Mouse (Mus musculus) brain, adult 2 months (tissue): ENCODE measurements at regions not wholly inside any gene's neighbourhood (a gene's known extent, or its start where the extent isn't known, plus 50 kb on each side); places are given as distances from the start of the nearest gene placed in this dataset.

Source experiments
- DNase-seq: peaks from one replicate; pipeline ENCODE4 v3.0.0; 2011; ENCODE audit warnings: low read depth, low spot score

DNA sequence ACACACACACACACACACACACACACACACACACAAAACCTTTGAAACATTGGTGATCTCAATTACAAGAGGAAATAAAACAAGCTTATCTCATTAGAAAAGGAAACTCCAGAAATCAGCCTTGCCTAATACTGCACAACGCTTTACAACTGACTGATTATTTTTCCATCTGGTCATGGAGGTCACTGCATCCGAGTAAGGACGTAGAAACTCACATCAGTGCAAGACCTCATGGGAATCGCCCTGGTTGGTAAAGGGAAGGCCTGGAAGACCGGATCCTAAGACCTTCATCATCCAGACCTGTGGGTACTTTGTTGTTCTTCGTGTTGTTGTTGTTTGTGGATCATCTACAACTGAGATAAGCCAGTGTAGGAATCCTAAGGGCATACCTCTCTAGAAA lies 77.8 kb upstream of the Sestd1 start:
- no peak for DNase-seq

DNA sequence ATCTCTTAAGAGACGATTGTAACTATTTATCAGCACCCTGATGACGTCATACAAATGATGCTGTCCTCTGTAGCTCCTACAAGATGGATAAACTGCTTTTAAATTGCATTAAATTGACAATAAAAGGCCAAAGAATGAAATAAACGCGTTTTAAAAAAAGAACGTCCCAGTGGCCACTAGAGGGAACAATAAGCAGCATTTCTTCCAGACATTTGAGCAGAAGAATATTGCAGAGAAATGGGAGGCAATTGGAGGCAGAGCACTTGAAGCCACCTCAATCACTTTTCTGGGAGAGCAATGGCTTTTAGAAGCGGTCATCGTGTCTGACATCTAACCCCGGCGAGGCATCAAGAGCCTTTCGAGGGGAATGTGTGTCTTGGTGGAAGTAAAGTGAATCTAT lies 76.4 kb upstream of the Sestd1 start:
- peak; percentile 55 for DNase-seq

DNA sequence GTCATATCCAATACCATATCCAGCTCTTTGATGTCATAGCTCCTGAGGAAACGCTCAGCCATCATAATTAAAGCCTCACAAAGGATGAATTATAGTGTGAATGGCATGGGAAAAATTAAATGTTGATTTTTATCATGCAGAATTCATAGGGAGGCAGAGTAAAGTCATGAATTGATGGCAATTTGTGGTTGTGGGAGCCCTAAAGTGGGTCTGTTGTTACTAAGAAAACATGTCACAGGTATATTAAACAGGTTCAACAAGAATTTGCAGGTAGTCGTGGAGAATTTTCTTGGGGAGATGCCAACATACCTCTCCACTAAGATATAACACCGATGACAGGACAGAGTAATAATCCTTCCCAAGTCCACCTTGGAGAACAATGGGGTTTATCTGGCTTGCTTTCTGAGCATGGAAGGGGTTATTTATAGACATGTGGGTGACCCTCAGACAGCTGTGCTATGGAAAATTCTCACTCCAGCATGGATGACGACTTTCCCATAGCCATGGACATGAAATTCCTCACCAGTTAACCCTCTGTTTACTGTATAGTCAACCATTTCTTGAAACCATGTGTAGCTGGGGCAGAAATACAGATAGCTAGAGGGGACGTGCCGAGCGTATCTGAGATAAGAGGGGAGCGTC lies 71.7 kb upstream of the Sestd1 start:
- DNase-seq: no peak

GRCm38 (mm10) chr2:77347027-77347426 lies 66.6 kb upstream of the Sestd1 start:
- DNase-seq: no peak

GRCm38 (mm10) chr2:77343736-77344440 lies 63.5 kb upstream of the Sestd1 start:
- DNase-seq: no peak

- DNase-seq: no peak
Observed at GRCm38 (mm10) chr2:77342416-77342815, 62.0 kb upstream of the Sestd1 start.

DNA sequence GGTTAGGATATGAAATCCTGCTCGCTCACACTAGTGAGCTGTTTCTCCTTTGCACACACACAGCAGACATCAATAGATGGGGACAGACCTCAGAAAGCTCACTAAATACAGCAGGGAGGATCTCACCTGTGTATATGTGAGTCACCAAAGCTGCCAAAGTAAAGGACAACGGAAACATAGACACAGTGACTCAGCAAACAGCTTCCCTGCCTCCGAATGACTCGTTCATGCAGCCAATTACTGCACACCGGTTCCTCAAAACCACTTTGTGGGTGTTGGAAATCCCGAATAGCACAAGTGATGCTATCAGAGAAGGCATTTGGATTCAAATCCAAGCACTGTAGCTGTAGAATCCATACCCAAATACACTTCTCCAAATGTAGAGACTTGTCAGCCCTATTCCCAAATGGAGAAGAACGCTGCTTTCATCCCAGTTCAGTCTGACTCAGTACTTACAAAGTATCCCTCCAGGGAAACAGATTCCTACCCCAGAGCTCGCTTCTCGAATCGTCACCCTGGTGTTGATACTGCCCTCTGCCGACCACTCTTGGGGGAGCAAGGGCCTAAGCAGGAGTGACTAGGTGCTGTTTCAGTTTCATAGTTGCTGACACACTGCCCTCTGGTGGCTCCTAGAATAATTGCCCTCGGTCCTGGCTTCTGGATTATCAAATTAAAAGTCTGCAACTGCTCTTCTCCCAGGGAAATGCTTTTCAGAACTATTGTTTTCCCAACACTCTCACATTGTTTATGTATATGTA lies 61.4 kb upstream of the Sestd1 start:
- DNase-seq: peak; percentile 95

DNA sequence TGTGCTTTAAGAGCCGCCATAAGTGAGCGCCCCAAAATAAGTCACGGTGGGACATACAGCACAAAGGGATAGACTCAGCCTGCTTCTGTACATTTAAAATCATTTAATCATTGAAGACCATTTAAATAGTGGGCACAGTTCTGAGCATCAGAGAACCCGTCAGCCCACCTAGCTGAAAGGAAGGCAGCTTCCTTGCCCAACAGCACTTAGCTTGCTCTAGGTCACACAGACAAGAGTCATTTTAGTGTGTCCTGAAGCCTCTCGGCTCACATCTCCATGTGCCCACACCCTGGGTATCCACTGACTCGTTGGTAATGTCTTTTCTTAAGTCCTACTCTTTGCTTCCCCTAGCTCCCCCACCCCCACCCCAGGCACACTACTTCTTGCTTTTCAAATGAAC lies 59.7 kb upstream of the Sestd1 start:
- no peak for DNase-seq

GRCm38 (mm10) chr2:77337786-77338406 lies 57.5 kb upstream of the Sestd1 start:
- no peak for DNase-seq

DNA sequence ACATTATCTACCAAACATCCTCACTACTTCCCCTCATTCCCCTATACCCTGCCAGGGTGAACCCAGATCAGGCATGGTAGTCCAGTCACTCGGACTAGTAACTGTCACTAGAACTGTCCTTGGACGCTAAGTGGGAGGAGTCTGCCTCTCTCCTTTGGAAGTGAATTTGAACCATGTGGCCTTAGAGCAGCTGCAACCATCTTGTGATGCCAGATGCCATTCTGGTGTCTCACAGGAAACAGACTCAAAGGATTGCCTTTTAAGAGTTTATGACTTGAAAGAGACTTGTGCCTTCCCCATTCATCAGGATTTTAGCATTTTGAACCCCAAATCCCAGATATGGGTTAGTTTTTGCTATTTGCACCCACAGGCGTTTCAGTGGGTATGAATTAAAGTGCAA lies 56.9 kb upstream of the Sestd1 start:
- DNase-seq: no peak

DNA sequence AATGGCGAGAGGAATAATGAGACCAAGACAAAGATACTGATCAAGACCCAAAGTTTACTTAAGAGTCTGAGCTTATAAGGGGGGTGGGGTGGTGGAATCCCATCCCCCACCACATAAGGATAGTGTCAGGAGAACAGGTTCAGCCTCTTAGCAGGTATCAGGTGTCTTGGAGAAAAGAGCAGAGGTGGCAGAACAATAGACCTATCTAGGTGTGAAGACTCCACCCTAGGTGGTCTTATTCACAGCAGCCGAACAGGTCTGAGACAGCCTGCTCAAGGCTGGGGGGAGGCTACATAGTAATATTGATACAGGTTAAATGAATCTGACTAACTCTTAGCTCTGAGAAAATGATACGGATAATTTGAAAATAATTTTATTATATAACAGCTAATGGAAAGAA lies 56.4 kb upstream of the Sestd1 start:
- DNase-seq: no peak

DNA sequence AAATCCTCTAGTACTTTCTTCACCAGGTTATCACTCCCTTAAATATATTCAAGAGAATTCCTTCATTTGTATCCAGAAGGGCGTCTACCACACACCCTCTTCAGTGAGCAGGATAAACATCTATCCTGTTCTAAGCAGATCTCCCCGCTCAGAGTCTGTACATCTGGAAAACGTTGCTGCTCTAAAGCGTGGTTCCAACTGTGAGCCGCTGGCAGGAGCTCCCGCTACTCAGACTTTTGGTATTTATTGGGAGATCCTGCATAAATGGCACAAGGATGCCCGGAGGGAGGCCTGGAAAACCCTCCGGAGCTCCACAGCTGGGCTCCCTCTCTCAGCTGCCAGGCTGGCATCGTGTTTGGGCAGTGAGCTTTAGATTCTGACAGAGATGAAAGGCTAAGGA lies 54.3 kb upstream of the Sestd1 start:
- no peak for DNase-seq

GRCm38 (mm10) chr2:77333394-77334079 lies 53.1 kb upstream of the Sestd1 start:
- DNase-seq: peak; percentile 36
